Mouse (Mus musculus) MEL (cell line): Measurements from ENCODE around the gene Ccn6. TPM values are rescaled to one million over a fixed set of nuclear protein-coding genes. Genes with fewer than 3 reads are reported as not detected.

Experiments used
- DNase-seq: peaks from one replicate; pipeline ENCODE4 v3.0.0; 2011; ENCODE audit warnings: low read depth, low spot score
- H3K27ac ChIP-seq: 2 replicates; pipeline ENCODE4 v1.5.1; 2012; ENCODE audit warnings: low read depth, mild to moderate bottlenecking, control low read depth, low read length, moderate library complexity; ENCODE audit not compliant: control insufficient read depth
- H3K27me3 ChIP-seq, 2 experiments: fragments of 150-350 bp in 1 of 2; sonication (generic) in 1 of 2; 2 replicates each; pipeline ENCODE4 v1.6.1; 2012; ENCODE audit warnings: low read length in 2 of 2, mild to moderate bottlenecking in 2 of 2, improper control_type of control experiment in 1 of 2, moderate library complexity in 1 of 2; ENCODE audit not compliant: insufficient read depth in 2 of 2, control insufficient read depth in 1 of 2
- H3K36me3 ChIP-seq, 2 experiments: 2 replicates each; pipeline ENCODE4 v1.6.1; 2012 to 2014; ENCODE audit warnings: low read length in 2 of 2, improper control_type of control experiment in 1 of 2, inconsistent platforms in 1 of 2, mild to moderate bottlenecking in 1 of 2; ENCODE audit not compliant: insufficient read depth in 2 of 2, control insufficient read depth in 1 of 2
- H3K4me1 ChIP-seq, 2 experiments: fragments of 150-350 bp in 1 of 2; sonication (generic) in 1 of 2; 2 replicates each; pipeline ENCODE4 v1.6.1; 2012; ENCODE audit warnings: low read length in 2 of 2, improper control_type of control experiment in 1 of 2, mild to moderate bottlenecking in 1 of 2; ENCODE audit not compliant: insufficient read depth in 2 of 2, control insufficient read depth in 1 of 2
- H3K4me3 ChIP-seq, 2 experiments: fragments of 150-350 bp in 1 of 2; sonication (generic) in 1 of 2; 2 replicates each; pipeline ENCODE4 v1.5.1; 2012; ENCODE audit warnings: low read depth in 2 of 2, low read length in 2 of 2, mild to moderate bottlenecking in 2 of 2, moderate library complexity in 2 of 2, control low read depth in 1 of 2, improper control_type of control experiment in 1 of 2; ENCODE audit not compliant: control insufficient read depth in 1 of 2, insufficient read depth in 1 of 2
- H3K79me2 ChIP-seq: 2 replicates; pipeline ENCODE4 v1.6.1; 2012; ENCODE audit warnings: mild to moderate bottlenecking, low read length, moderate library complexity; ENCODE audit not compliant: control insufficient read depth, poor library complexity, insufficient read depth
- H3K9ac ChIP-seq: 2 replicates; pipeline ENCODE4 v1.6.1; 2012; ENCODE audit warnings: low read depth, mild to moderate bottlenecking, control low read depth, low read length, moderate library complexity; ENCODE audit not compliant: control insufficient read depth, poor library complexity, severe bottlenecking
- H3K9me3 ChIP-seq: fragments of 150-350 bp; sonication (generic); replicated peaks from 2 replicates; pipeline ENCODE4 v1.6.1; 2012; ENCODE audit warnings: mild to moderate bottlenecking, low read length, improper control_type of control experiment, moderate library complexity; ENCODE audit not compliant: insufficient read depth
- BHLHE40 ChIP-seq: IDR thresholded peaks from 2 replicates; pipeline ENCODE4 v1.6.1; 2012; ENCODE audit warnings: low read depth, mild to moderate bottlenecking, inconsistent platforms, low read length, improper control_type of control experiment, borderline replicate concordance
- CHD1 ChIP-seq: IDR thresholded peaks from 2 replicates; pipeline ENCODE4 v1.6.1; 2012; ENCODE audit warnings: low read depth, mild to moderate bottlenecking, inconsistent platforms, low read length, improper control_type of control experiment
- ELF1 ChIP-seq: IDR thresholded peaks from 2 replicates; pipeline ENCODE4 v1.6.1; 2014; ENCODE audit warnings: low read depth, mild to moderate bottlenecking, inconsistent platforms, low read length, improper control_type of control experiment, moderate library complexity
- EP300 ChIP-seq, 2 experiments: IDR thresholded peaks; 2 replicates each; pipeline ENCODE4 v1.6.1; 2011; ENCODE audit warnings: improper control_type of control experiment in 2 of 2, low read length in 2 of 2, low read depth in 1 of 2, mild to moderate bottlenecking in 1 of 2
- ETS1 ChIP-seq: IDR thresholded peaks from 2 replicates; pipeline ENCODE4 v1.6.1; 2012; ENCODE audit warnings: low read depth, mild to moderate bottlenecking, inconsistent platforms, low read length, improper control_type of control experiment, moderate library complexity
- GABPA ChIP-seq: IDR thresholded peaks from 2 replicates; pipeline ENCODE4 v1.6.1; 2012; ENCODE audit warnings: low read depth, mild to moderate bottlenecking, inconsistent platforms, low read length, improper control_type of control experiment, moderate library complexity
- GATA1 ChIP-seq: IDR thresholded peaks from 2 replicates; pipeline ENCODE4 v1.6.1; 2011; ENCODE audit warnings: low read depth, low read length, improper control_type of control experiment
- HCFC1 ChIP-seq: IDR thresholded peaks from 2 replicates; pipeline ENCODE4 v1.6.1; 2012; ENCODE audit warnings: low read depth, mild to moderate bottlenecking, inconsistent platforms, low read length, improper control_type of control experiment, moderate library complexity
- JUND ChIP-seq: IDR thresholded peaks from 2 replicates; pipeline ENCODE4 v1.6.1; 2011; ENCODE audit warnings: low read depth, mild to moderate bottlenecking, improper control_type of control experiment, low read length
- KAT2A ChIP-seq: conservative IDR thresholded peaks from 2 replicates; pipeline ENCODE4 v1.6.1; 2012; ENCODE audit warnings: low read depth, low read length, improper control_type of control experiment, inconsistent platforms
- MAX ChIP-seq: IDR thresholded peaks from 2 replicates; pipeline ENCODE4 v1.6.1; 2011; ENCODE audit warnings: low read length, improper control_type of control experiment
- MEF2A ChIP-seq: IDR thresholded peaks from 2 replicates; pipeline ENCODE4 v1.6.1; 2014; ENCODE audit warnings: low read depth, mild to moderate bottlenecking, inconsistent platforms, low read length, improper control_type of control experiment; ENCODE audit not compliant: poor library complexity, insufficient replicate concordance, severe bottlenecking; ENCODE audit errors: extremely low read depth
- MXI1 ChIP-seq: IDR thresholded peaks from 2 replicates; pipeline ENCODE4 v1.6.1; 2011; ENCODE audit warnings: mild to moderate bottlenecking, low read depth, low read length, improper control_type of control experiment
- MYC ChIP-seq: IDR thresholded peaks from 2 replicates; pipeline ENCODE4 v1.6.1; 2011; ENCODE audit warnings: low read depth, mild to moderate bottlenecking, low read length, improper control_type of control experiment, moderate library complexity
- NRF1 ChIP-seq: IDR thresholded peaks from 2 replicates; pipeline ENCODE4 v1.6.1; 2014; ENCODE audit warnings: low read depth, mild to moderate bottlenecking, inconsistent platforms, low read length, improper control_type of control experiment, moderate library complexity; ENCODE audit not compliant: poor library complexity, insufficient read depth, severe bottlenecking
- POLR2A ChIP-seq, 2 experiments: IDR thresholded peaks; 2 replicates each; pipeline ENCODE4 v1.6.1; 2011 to 2012; ENCODE audit warnings: low read length in 2 of 2, mild to moderate bottlenecking in 2 of 2, control low read depth in 1 of 2, improper control_type of control experiment in 1 of 2, low read depth in 1 of 2, moderate library complexity in 1 of 2; ENCODE audit not compliant: control insufficient read depth in 1 of 2, insufficient read depth in 1 of 2, poor library complexity in 1 of 2
- POLR2AphosphoS5 ChIP-seq: IDR thresholded peaks from 2 replicates; pipeline ENCODE4 v1.6.1; 2012; ENCODE audit warnings: low read depth, borderline replicate concordance, mild to moderate bottlenecking, inconsistent platforms, low read length, moderate library complexity, mixed read lengths
- SIN3A ChIP-seq: IDR thresholded peaks from 2 replicates; pipeline ENCODE4 v1.6.1; 2012; ENCODE audit warnings: low read length, improper control_type of control experiment, inconsistent platforms
- SMC3 ChIP-seq: IDR thresholded peaks from 2 replicates; pipeline ENCODE4 v1.6.1; 2011; ENCODE audit warnings: low read depth, low read length, improper control_type of control experiment
- TAL1 ChIP-seq: IDR thresholded peaks from 2 replicates; pipeline ENCODE4 v1.6.1; 2012; ENCODE audit warnings: mild to moderate bottlenecking, inconsistent platforms, low read length, moderate library complexity, mixed read lengths
- TBP ChIP-seq: IDR thresholded peaks from 2 replicates; pipeline ENCODE4 v1.8.0; 2011; ENCODE audit warnings: low read depth, low read length, improper control_type of control experiment
- TCF12 ChIP-seq: IDR thresholded peaks from 2 replicates; pipeline ENCODE4 v1.6.1; 2014; ENCODE audit warnings: low read depth, mild to moderate bottlenecking, inconsistent platforms, low read length, improper control_type of control experiment, moderate library complexity
- UBTF ChIP-seq: IDR thresholded peaks from 2 replicates; pipeline ENCODE4 v1.6.1; 2012; ENCODE audit warnings: low read depth, mild to moderate bottlenecking, inconsistent platforms, low read length, improper control_type of control experiment, moderate library complexity, borderline replicate concordance; ENCODE audit not compliant: insufficient read depth
- USF1 ChIP-seq: IDR thresholded peaks from 2 replicates; pipeline ENCODE4 v1.6.1; 2014; ENCODE audit warnings: low read depth, mild to moderate bottlenecking, inconsistent platforms, low read length, improper control_type of control experiment, moderate library complexity
- ZC3H11A ChIP-seq: IDR thresholded peaks from 2 replicates; pipeline ENCODE4 v1.6.1; 2012; ENCODE audit warnings: low read depth, mild to moderate bottlenecking, inconsistent platforms, low read length, improper control_type of control experiment
- ZKSCAN1 ChIP-seq: IDR thresholded peaks from 2 replicates; pipeline ENCODE4 v1.6.1; 2012; ENCODE audit warnings: low read depth, mild to moderate bottlenecking, inconsistent platforms, low read length, improper control_type of control experiment, moderate library complexity
- ZMIZ1 ChIP-seq: IDR thresholded peaks from 2 replicates; pipeline ENCODE4 v1.6.1; 2012; ENCODE audit warnings: low read depth, mild to moderate bottlenecking, inconsistent platforms, low read length, improper control_type of control experiment, moderate library complexity
- polyA plus RNA-seq, 2 experiments: library from polyadenylated mRNA; stranded (reverse) in 1 of 2; unstranded in 1 of 2; fragments of >175 nt in 1 of 2; fragments of >200 nt in 1 of 2; gene quantifications; 2 replicates each; pipeline versions ENCODE4 v1.2.1 to v1.2.4; 2012; ENCODE audit warnings: low replicate concordance in 2 of 2, low read depth in 1 of 2; ENCODE audit not compliant: insufficient read length in 2 of 2, insufficient read depth in 1 of 2, missing spikeins in 1 of 2
- total RNA-seq: library from RNA; depleted of rRNA; stranded (reverse); fragments of 300-350 nt; gene quantifications from 2 replicates; pipeline ENCODE4 v1.2.3, GENCODE M21; 2012

The Ccn6 gene
- total and polyA plus RNA-seq, 3 experiments: 0.43 TPM; not detected in 2

DNA sequence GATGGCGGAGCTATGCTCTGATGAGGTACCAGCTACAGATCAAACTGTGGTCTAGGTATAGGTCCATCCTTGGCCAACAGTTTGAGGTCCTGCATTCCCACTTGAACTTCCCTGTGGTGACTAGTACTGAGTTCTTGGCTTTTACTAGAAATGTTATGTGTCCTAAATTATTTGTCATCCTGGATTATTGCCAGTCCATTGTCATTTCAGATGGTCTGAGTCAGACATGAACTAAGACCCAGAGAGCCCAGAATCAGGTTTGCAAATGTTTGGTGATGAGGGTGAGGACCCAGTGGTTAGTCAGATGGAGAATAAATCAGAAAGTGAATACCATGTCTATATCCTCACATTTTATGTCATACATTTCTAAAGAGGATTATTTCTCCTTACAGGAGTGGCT lies 6.3 kb downstream of the Ccn6 start:
- DNase-seq: no peak
- no peaks in the 10 kb centered on the region for H3K36me3 ChIP-seq
- no peak overlapping the region for H3K9ac ChIP-seq
- no peaks in the 10 kb centered on the region for H3K4me1 ChIP-seq
- no peak for TF ChIP-seq TCF12
- no peak for TF ChIP-seq SIN3A
- TF ChIP-seq MAX: no peak
- no peak for TF ChIP-seq GABPA
- no peak for TF ChIP-seq ZKSCAN1
- TF ChIP-seq MEF2A: no peak
- H3K27ac ChIP-seq: no peak overlapping the region
- H3K79me2 ChIP-seq: no peaks in the 10 kb centered on the region
- no peaks in the 10 kb centered on the region for H3K9me3 ChIP-seq
- no peak overlapping the region for H3K4me3 ChIP-seq
- H3K27me3 ChIP-seq: no peaks in the 10 kb centered on the region; a peak in 1 of 4 replicates

- no peak for DNase-seq
- Histone ChIP-seq H3K79me2 (no peaks in the 10 kb centered on the region), H3K4me1 (no peaks in the 10 kb centered on the region), H3K4me3 (no peak overlapping the region), H3K9me3 (no peaks in the 10 kb centered on the region), H3K27ac (no peak overlapping the region), H3K9ac (no peak overlapping the region), H3K36me3 (no peaks in the 10 kb centered on the region), H3K27me3 (no peaks in the 10 kb centered on the region)
- TF ChIP-seq GABPA: no peak
- TF ChIP-seq USF1: no peak
- no peak for TF ChIP-seq TAL1
- TF ChIP-seq SMC3: no peak
- TF ChIP-seq CHD1: no peak
- no peak for TF ChIP-seq NRF1
- no peak for TF ChIP-seq TCF12
- no peak for TF ChIP-seq GATA1
- TF ChIP-seq MXI1: no peak
- no peak for TF ChIP-seq MAX
- TF ChIP-seq POLR2AphosphoS5: no peak
- TF ChIP-seq ZMIZ1: no peak
- TF ChIP-seq KAT2A: no peak
These were observed 6.9 kb downstream of the Ccn6 start for GRCm38 (mm10) chr10:39156719-39157118.

DNA sequence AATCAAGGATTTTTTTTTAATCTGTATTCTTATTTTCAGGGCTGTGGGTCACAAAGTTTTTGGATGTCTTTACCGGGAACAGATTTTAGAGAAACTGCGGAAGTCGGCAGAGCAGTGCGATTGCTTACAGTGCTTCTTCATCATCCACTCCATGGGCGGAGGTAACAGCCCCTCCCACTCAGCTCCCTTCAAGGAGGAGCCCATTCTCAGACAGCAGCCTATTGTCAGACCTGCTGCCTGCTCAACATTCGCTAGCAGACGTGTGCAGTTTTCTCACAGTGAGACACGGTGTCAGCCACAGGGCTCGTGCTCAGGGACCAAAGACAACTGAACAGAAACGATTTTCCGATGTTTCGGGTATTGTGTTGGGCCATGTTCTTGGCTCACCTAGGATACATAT lies 21.4 kb downstream of the Ccn6 start:
- Histone ChIP-seq H3K9me3 (no peaks in the 10 kb centered on the region), H3K4me3 (no peak overlapping the region), H3K4me1 (no peaks in the 10 kb centered on the region), H3K9ac (no peak overlapping the region), H3K79me2 (no peaks in the 10 kb centered on the region), H3K36me3 (no peaks in the 10 kb centered on the region), H3K27me3 (no peaks in the 10 kb centered on the region), H3K27ac (no peak overlapping the region)
- DNase-seq: no peak
- no peak for TF ChIP-seq TBP
- TF ChIP-seq ZC3H11A: no peak
- TF ChIP-seq ELF1: no peak
- TF ChIP-seq ETS1: no peak
- no peak for TF ChIP-seq KAT2A
- no peak for TF ChIP-seq POLR2A (IDR thresholded peaks at IDR 0.05; ENCODE audit: control insufficient read depth in 1 of 2, insufficient read depth in 1 of 2, low read depth in 1 of 2, low read length in 2 of 2, poor library complexity in 1 of 2)
- TF ChIP-seq MAX: no peak
- no peak for TF ChIP-seq UBTF
- no peak for TF ChIP-seq EP300 (IDR thresholded peaks at IDR 0.05; ENCODE audit: low read depth in 1 of 2, low read length in 2 of 2)
- TF ChIP-seq ZKSCAN1: no peak
- TF ChIP-seq HCFC1: no peak
- TF ChIP-seq BHLHE40: no peak
- TF ChIP-seq ZMIZ1: no peak
- no peak for TF ChIP-seq JUND
- no peak for TF ChIP-seq CHD1
- no peak for TF ChIP-seq MYC
